Mouse (Mus musculus): ENCODE measurements around the gene Zbtb16. TPM values are rescaled to one million over a fixed set of nuclear protein-coding genes. Genes with fewer than 3 reads are reported as not detected.
A peak's percentile ranks its signal among the peaks of the same experiment; 100 is the strongest.

The Zbtb16 gene
- polyA plus RNA-seq, 1 experiment: 4.1 TPM

DNA sequence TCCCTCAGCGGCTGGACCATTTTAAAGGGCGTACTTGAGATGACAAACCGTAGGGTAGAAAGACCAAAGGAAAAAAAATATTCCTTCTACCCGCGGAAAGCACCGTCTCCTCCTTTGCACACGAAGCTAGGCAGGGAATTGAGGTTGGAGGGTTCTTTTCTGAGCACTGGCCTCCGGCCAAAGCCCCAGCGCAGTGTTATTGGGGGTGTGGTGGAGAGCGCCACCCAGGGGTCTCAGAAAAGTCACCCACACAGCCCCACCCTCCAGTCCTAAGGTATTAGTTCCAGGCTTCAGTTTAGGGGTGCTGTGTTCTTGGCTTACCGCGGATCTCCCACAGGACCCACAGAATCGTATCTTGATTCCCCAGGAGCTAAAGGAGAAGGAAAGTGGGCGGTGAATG, 1.2 kb upstream of the Zbtb16 start:
- Histone ChIP-seq H3K27me3 (ENCODE audit: control insufficient read depth, insufficient read depth, low read length) (peaks cover 17% of the 10 kb centered on the region), H3K27ac (ENCODE audit: control insufficient read depth, insufficient read depth, low read length) (no peak overlapping the region), H3K36me3 (ENCODE audit: control insufficient read depth, insufficient read depth, low read length) (no peaks in the 10 kb centered on the region), H3K4me1 (replicated peaks; ENCODE audit: control insufficient read depth, insufficient read depth, low read length) (0 out of 2 replicates have a peak, but pooled peaks cover 4% of the 10 kb centered on the region), H3K4me3 (ENCODE audit: control insufficient read depth, insufficient read depth, low read length) (no peak overlapping the region)
- DNase-seq: no peak
- TF ChIP-seq CTCF (IDR thresholded peaks at IDR 0.05; ENCODE audit: borderline replicate concordance, control insufficient read depth, extremely low read depth, insufficient read depth, low read length, poor library complexity): no peak
- TF ChIP-seq POLR2A (IDR thresholded peaks at IDR 0.05; ENCODE audit: control insufficient read depth, extremely low read depth, insufficient read depth, low read length, poor library complexity): no peak
- 3% methylated on average over 14 of the region's 14 CpGs for WGBS

DNA sequence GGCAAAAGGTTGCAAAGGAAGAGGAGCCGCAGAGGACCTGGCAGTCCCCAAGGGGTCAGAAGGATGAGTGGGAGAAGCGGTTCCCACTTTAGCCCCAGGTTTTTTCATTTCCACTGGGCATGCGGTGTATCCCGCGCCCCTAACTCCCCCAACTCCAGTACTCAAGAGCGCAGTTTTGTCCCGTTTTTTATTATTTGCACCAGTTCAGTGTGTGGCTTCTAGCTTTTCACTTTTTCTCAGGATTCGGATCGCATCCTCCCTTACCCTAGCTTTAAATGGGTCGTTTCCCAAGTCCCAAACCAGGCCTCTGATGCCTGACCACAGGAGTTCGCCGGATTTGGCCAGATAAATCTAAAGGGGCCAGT, 526 bp upstream of the Zbtb16 start:
- H3K36me3 ChIP-seq (ENCODE audit: control insufficient read depth, insufficient read depth, low read length): no peaks in the 10 kb centered on the region
- TF ChIP-seq POLR2A (IDR thresholded peaks at IDR 0.05; ENCODE audit: control insufficient read depth, extremely low read depth, insufficient read depth, low read length, poor library complexity): no peak
- TF ChIP-seq CTCF (IDR thresholded peaks at IDR 0.05; ENCODE audit: borderline replicate concordance, control insufficient read depth, extremely low read depth, insufficient read depth, low read length, poor library complexity): no peak
- peaks cover 17% of the 10 kb centered on the region for H3K27me3 ChIP-seq (ENCODE audit: control insufficient read depth, insufficient read depth, low read length)
- 0 out of 2 replicates have a peak, but pooled peaks cover 4% of the 10 kb centered on the region for H3K4me1 ChIP-seq (replicated peaks; ENCODE audit: control insufficient read depth, insufficient read depth, low read length)
- no peak for DNase-seq
- no peak overlapping the region; the same call in 1 of the 2 replicates for H3K27ac ChIP-seq (ENCODE audit: control insufficient read depth, insufficient read depth, low read length)
- 7% methylated on average over 12 of the region's 12 CpGs for WGBS
- no peak overlapping the region for H3K4me3 ChIP-seq (ENCODE audit: control insufficient read depth, insufficient read depth, low read length)

DNA sequence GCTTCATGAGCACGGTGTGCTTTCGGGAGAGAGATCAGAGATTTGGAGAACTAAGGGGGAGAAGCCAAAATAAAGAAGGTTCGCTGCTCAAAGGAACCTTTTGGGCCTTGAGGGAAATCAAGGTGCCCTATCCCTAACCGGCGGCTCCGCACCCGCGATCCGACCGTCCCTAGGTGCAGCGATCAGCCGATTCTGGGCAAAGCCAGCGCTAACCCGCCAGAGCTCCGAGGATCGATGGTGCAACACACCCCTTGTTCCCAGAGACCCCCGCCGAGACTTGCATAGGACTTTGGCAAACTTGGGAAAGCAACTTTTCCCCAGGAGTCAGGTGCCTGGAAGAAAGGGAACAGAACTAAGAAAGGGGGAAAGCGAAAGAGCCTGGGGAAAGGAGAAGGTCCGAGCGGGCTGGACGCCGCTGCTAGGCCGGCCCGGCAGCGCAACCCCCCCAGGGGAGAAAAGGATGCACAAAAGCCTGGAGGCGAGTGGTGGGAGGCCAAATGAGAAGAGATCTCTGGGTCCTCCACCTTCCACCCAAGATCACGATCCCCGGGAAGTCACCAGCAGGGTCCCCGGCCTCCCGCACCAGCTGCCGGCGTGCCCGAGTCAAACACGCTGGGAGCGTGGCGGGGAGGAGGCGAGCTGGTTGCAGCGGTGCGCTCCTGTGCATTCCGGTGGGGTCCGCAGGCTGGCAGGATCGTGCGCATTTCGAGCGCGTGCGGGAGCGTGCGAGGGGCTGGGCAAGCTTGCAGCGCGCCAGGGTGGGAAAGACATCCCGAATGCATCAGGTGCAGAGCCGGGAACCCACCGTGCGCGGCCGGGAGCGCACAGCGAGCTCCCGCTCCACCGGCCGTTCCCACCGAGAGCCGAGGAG, 1.2 kb downstream of the Zbtb16 start:
- Histone ChIP-seq H3K27me3 (ENCODE audit: control insufficient read depth, insufficient read depth, low read length) (peaks cover 17% of the 10 kb centered on the region), H3K4me1 (replicated peaks; ENCODE audit: control insufficient read depth, insufficient read depth, low read length) (0 out of 2 replicates have a peak, but pooled peaks cover 4% of the 10 kb centered on the region), H3K36me3 (ENCODE audit: control insufficient read depth, insufficient read depth, low read length) (no peaks in the 10 kb centered on the region), H3K27ac (ENCODE audit: control insufficient read depth, insufficient read depth, low read length) (no peak overlapping the region), H3K4me3 (ENCODE audit: control insufficient read depth, insufficient read depth, low read length) (peak overlapping the region; percentile 27)
- TF ChIP-seq CTCF (IDR thresholded peaks at IDR 0.05; ENCODE audit: borderline replicate concordance, control insufficient read depth, extremely low read depth, insufficient read depth, low read length, poor library complexity) (no peak), POLR2A (IDR thresholded peaks at IDR 0.05; ENCODE audit: control insufficient read depth, extremely low read depth, insufficient read depth, low read length, poor library complexity) (no peak)
- WGBS: 2% methylated on average over 65 of the region's 65 CpGs
- DNase-seq: no peak

DNA sequence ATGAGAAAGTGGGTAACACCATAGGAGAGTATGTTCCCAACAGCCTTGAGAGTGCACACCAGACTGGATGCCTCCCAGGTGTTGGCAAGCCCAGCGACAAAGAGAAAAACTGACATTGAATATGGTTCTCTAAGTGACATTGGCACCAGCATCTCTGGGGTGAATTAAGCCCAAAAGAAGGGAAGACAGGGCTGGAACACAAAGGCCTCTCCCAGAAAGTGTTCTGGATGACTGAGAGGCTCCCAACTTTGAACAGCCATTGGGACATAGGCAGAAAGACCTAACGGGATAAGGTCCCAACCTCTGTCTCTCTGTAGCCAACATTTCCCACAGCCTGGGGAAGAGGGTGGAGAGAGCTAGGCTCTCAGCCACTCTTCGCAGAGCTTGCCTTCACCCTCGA, 2.0 kb downstream of the Zbtb16 start:
- WGBS: 47% methylated on average over 4 of the region's 4 CpGs
- Histone ChIP-seq H3K4me3 (ENCODE audit: control insufficient read depth, insufficient read depth, low read length) (no peak overlapping the region), H3K4me1 (replicated peaks; ENCODE audit: control insufficient read depth, insufficient read depth, low read length) (0 out of 2 replicates have a peak, but pooled peaks cover 4% of the 10 kb centered on the region), H3K36me3 (ENCODE audit: control insufficient read depth, insufficient read depth, low read length) (no peaks in the 10 kb centered on the region), H3K27ac (ENCODE audit: control insufficient read depth, insufficient read depth, low read length) (no peak overlapping the region), H3K27me3 (ENCODE audit: control insufficient read depth, insufficient read depth, low read length) (peaks cover 17% of the 10 kb centered on the region)
- TF ChIP-seq CTCF (IDR thresholded peaks at IDR 0.05; ENCODE audit: borderline replicate concordance, control insufficient read depth, extremely low read depth, insufficient read depth, low read length, poor library complexity) (no peak), POLR2A (IDR thresholded peaks at IDR 0.05; ENCODE audit: control insufficient read depth, extremely low read depth, insufficient read depth, low read length, poor library complexity) (no peak)
- no peak for DNase-seq

DNA sequence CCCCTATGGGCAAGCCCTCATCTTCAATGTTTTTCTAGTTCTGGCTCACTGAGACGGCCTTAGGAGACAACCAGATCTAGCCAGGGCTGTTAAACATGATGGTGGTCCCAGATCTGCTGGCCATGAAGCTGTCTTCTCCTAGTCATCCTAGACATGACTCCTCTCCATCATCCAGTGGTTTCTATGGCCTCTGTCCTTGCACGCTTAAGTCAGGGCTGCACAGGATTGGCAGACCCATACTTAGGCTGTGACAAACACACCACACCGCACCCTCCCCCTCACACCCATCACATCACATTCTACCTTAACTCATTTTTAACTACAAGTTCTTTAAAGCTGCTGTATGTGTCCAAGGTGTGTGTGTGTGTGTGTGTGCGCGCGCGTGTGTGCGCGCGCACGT, 2.5 kb downstream of the Zbtb16 start:
- Histone ChIP-seq H3K4me1 (replicated peaks; ENCODE audit: control insufficient read depth, insufficient read depth, low read length) (0 out of 2 replicates have a peak, but pooled peaks cover 4% of the 10 kb centered on the region), H3K27me3 (ENCODE audit: control insufficient read depth, insufficient read depth, low read length) (peaks cover 17% of the 10 kb centered on the region), H3K4me3 (ENCODE audit: control insufficient read depth, insufficient read depth, low read length) (no peak overlapping the region), H3K36me3 (ENCODE audit: control insufficient read depth, insufficient read depth, low read length) (no peaks in the 10 kb centered on the region), H3K27ac (ENCODE audit: control insufficient read depth, insufficient read depth, low read length) (no peak overlapping the region)
- WGBS: 95% methylated on average over 11 of the region's 11 CpGs
- TF ChIP-seq POLR2A (IDR thresholded peaks at IDR 0.05; ENCODE audit: control insufficient read depth, extremely low read depth, insufficient read depth, low read length, poor library complexity): no peak
- TF ChIP-seq CTCF (IDR thresholded peaks at IDR 0.05; ENCODE audit: borderline replicate concordance, control insufficient read depth, extremely low read depth, insufficient read depth, low read length, poor library complexity): no peak
- DNase-seq: no peak

DNA sequence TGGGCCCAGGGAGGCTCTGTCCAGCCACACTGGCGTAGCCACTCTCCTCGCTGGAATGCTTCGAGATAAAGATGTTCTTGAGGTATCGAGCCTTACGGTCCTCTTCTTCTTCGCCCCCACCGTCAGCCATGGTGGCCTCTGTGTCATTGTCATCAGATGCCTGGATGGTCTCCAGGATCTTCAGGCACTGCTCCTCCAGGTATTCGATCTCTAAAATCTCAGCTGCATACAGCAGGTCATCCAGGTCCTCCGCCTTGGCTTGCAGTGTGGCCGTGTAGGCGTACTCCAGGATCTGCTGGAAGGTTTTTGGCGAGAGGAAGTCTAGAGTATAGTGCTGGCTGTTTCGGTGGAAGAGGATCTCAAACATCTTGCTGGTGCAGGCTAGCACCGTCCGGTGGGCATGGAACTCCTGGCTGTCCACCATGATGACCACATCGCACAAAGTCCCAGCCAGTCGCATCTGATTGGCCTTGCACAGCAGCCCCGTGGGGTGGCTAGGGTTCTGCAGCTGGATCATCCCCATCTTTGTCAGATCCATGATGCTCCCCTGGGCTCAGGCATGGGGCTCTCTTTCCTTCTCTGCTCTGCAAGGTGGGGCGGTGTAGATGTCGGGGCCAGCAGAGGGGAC, 3.4 kb downstream of the Zbtb16 start:
- TF ChIP-seq CTCF (IDR thresholded peaks at IDR 0.05; ENCODE audit: borderline replicate concordance, control insufficient read depth, extremely low read depth, insufficient read depth, low read length, poor library complexity): no peak
- no peak for TF ChIP-seq POLR2A (IDR thresholded peaks at IDR 0.05; ENCODE audit: control insufficient read depth, extremely low read depth, insufficient read depth, low read length, poor library complexity)
- Histone ChIP-seq H3K36me3 (ENCODE audit: control insufficient read depth, insufficient read depth, low read length) (no peaks in the 10 kb centered on the region), H3K4me3 (ENCODE audit: control insufficient read depth, insufficient read depth, low read length) (no peak overlapping the region), H3K27me3 (ENCODE audit: control insufficient read depth, insufficient read depth, low read length) (peaks cover 17% of the 10 kb centered on the region), H3K27ac (ENCODE audit: control insufficient read depth, insufficient read depth, low read length) (no peak overlapping the region), H3K4me1 (replicated peaks; ENCODE audit: control insufficient read depth, insufficient read depth, low read length) (0 out of 2 replicates have a peak, but pooled peaks cover 4% of the 10 kb centered on the region)
- DNase-seq: no peak
- 90% methylated on average over 20 of the region's 20 CpGs for WGBS

All from thymus, adult 2 months (tissue).